ENCODE assay signal across 1 mouse cellular context in genomic region chr1:170997756-170998655, GRCm38 (mm10).
TF ChIP-seq lines count a peak whose summit lies in the region.

No protein-coding gene starts in this region.

TF ChIP-seq in CH12.LX, 34 proteins besides CTCF, POLR2A, EP300 and RAD21 (continued from another document):
- TF ChIP-seq ELF1 (IDR thresholded peaks at IDR 0.05; ENCODE audit: low read depth, low read length) (peak; percentile 36; the same call in 1 of the 2 replicates), BHLHE40 (IDR thresholded peaks at IDR 0.05; ENCODE audit: low read depth, low read length) (peak; percentile 91), ZMIZ1 (IDR thresholded peaks at IDR 0.05; ENCODE audit: low read depth, low read length) (0 out of 2 replicates have a peak, but pooled peaks have one; percentile 50), USF1 (IDR thresholded peaks at IDR 0.05; ENCODE audit: low read depth, low read length) (peak; percentile 71), MYC (IDR thresholded peaks at IDR 0.05; ENCODE audit: low read depth, low read length) (peak; percentile 54), MAZ (IDR thresholded peaks at IDR 0.05; ENCODE audit: low read depth, low read length) (no peak), MAX (IDR thresholded peaks at IDR 0.05; ENCODE audit: low read length) (peak; percentile 54), ETS1 (conservative IDR thresholded peaks at IDR 0.05; ENCODE audit: low read depth, low read length) (peak; percentile 4; the same call in 1 of the 2 replicates)
TF ChIP-seq in CH12.LX: peak in this region for 13.
